Mouse (Mus musculus) hindbrain, embryonic 11.5 days (tissue): Measurements from ENCODE around the gene Tyw3. TPM values are rescaled to one million over a fixed set of nuclear protein-coding genes. Genes with fewer than 3 reads are reported as not detected.

ENCODE experiments used
- ATAC-seq: fragments of 200-750 bp; cut with Nextera tagmentation; 2 replicates; pipeline ENCODE4 v1.8.0; 2017; ENCODE audit warnings: mild to moderate bottlenecking, moderate TSS enrichment, moderate library complexity; ENCODE audit not compliant: low FRiP score
- DNase-seq: peaks from one replicate; pipeline ENCODE4 v3.0.0-alpha.2; 2015; ENCODE audit warnings: low spot score
- H3K27ac ChIP-seq: fragments of 300-500 bp; sonication (generic); 2 replicates; pipeline ENCODE4 v1.5.1; 2014; ENCODE audit warnings: mild to moderate bottlenecking, low read depth, low read length
- H3K27me3 ChIP-seq: fragments of 300-500 bp; sonication (generic); 2 replicates; pipeline ENCODE4 v1.6.1; 2014; ENCODE audit warnings: mild to moderate bottlenecking, low read length, moderate library complexity, mixed read lengths; ENCODE audit not compliant: control insufficient read depth, insufficient read depth
- H3K36me3 ChIP-seq: fragments of 300-500 bp; sonication (generic); 2 replicates; pipeline ENCODE4 v1.6.1; 2014; ENCODE audit warnings: mild to moderate bottlenecking, low read length, moderate library complexity, mixed read lengths; ENCODE audit not compliant: control insufficient read depth, insufficient read depth
- H3K4me1 ChIP-seq: fragments of 300-500 bp; sonication (generic); replicated peaks from 2 replicates; pipeline ENCODE4 v1.6.1; 2014; ENCODE audit warnings: low read length, mixed read lengths; ENCODE audit not compliant: control insufficient read depth, insufficient read depth
- H3K4me2 ChIP-seq: fragments of 300-500 bp; sonication (generic); replicated peaks from 2 replicates; pipeline ENCODE4 v1.6.1; 2014; ENCODE audit warnings: mild to moderate bottlenecking, low read depth, low read length
- H3K4me3 ChIP-seq: fragments of 300-500 bp; sonication (generic); 2 replicates; pipeline ENCODE4 v1.5.1; 2014; ENCODE audit warnings: low read depth, low read length
- H3K9ac ChIP-seq: fragments of 300-500 bp; sonication (generic); 2 replicates; pipeline ENCODE4 v1.6.1; 2014; ENCODE audit warnings: low read depth, low read length
- H3K9me3 ChIP-seq: fragments of 300-500 bp; sonication (generic); 2 replicates; pipeline ENCODE4 v1.6.1; 2016; ENCODE audit warnings: low read length; ENCODE audit not compliant: control insufficient read depth
- WGBS: fragments of 180-500 bp; shearing (Covaris S2); extraction: QIAGEN DNeasy Blood & Tissue Kit; methylation state at CpG from one replicate; pipeline ENCODE4 v1.1.7; 2014; 5-methylcytosine and 5-hydroxymethylcytosine counted together
- polyA plus RNA-seq: library from polyadenylated mRNA; unstranded; fragments of >200 nt; fragmentation: Nextera tagmentation; extraction: Ambion mirVana; gene quantifications from 2 replicates; pipeline ENCODE4 v1.2.1, GENCODE M21; 2014

Gene Tyw3
- polyA plus RNA-seq, 1 experiment from 2014 or later = 21.6 TPM

DNA sequence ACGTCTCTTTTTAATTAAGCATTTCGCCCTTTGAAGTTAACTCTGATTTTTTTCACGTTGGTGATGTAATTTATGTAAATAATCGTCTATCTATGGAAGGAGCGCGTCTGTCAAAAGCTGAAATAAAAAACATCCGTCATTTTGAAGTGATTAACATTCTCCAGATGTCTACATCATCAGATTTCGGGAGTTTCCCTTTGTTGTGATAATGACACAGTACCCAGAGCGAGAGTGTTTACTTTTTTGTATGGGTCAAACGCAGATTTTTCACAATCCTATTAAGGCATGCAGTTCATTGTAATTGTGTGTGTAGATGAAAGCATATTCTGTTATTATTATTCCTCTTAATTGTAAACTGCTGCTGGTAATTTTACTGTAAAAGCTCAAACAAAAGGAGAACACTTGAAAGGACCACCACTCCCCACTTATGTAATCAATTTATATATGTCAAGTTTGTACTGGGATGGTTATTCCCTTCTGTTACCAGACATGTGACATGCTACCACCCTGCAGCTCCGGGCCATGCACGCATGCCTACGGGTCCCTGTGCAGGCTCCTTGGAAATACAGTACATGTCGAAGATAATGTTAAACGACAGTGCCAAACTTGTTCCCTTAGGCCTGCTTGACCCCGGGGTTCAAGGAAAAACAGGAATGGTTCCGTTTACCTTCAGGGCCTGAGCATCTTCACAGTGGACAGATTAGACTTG lies 46.4 kb downstream of the Tyw3 start:
- Histone ChIP-seq H3K27me3 (peaks cover 2% of the 10 kb centered on the region), H3K9ac (no peak overlapping the region), H3K27ac (no peak overlapping the region), H3K4me3 (no peak overlapping the region), H3K4me1 (peaks cover 3% of the 10 kb centered on the region), H3K9me3 (no peaks in the 10 kb centered on the region), H3K36me3 (no peaks in the 10 kb centered on the region), H3K4me2 (no peak overlapping the region; the same call in 1 of the 2 replicates)
- WGBS = 39% methylated on average over 17 of the region's 17 CpGs
- DNase-seq = peak; percentile 31
- peak; percentile 74 for ATAC-seq

DNA sequence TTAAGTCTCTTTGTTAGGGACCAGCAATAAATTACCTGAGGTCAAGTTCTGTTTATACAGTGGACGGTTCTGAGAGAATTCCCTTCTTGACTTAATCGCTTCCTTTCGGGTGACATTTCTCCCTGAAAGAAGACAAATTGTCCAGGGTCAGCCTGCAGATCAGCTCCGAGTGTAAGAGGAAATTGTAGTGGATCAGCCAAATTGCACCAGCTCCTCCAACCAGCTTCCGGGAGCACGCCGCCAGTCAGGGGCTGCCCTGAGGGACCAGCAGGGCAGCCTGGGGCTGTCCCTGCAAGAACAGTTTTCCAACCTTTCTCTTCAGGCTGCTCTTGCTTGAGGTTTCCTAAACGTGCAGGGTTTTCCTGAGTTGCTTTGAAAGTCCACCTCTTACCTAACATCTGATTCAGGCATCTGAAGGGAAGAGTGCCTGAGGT lies 48.0 kb downstream of the Tyw3 start:
- 15% methylated on average over 8 of the region's 8 CpGs for WGBS
- Histone ChIP-seq H3K27me3 (peaks cover 2% of the 10 kb centered on the region), H3K9ac (no peak overlapping the region), H3K9me3 (no peaks in the 10 kb centered on the region), H3K4me1 (peaks cover 3% of the 10 kb centered on the region), H3K4me2 (no peak overlapping the region), H3K4me3 (no peak overlapping the region), H3K27ac (no peak overlapping the region), H3K36me3 (no peaks in the 10 kb centered on the region)
- ATAC-seq = no peak
- DNase-seq = no peak

DNA sequence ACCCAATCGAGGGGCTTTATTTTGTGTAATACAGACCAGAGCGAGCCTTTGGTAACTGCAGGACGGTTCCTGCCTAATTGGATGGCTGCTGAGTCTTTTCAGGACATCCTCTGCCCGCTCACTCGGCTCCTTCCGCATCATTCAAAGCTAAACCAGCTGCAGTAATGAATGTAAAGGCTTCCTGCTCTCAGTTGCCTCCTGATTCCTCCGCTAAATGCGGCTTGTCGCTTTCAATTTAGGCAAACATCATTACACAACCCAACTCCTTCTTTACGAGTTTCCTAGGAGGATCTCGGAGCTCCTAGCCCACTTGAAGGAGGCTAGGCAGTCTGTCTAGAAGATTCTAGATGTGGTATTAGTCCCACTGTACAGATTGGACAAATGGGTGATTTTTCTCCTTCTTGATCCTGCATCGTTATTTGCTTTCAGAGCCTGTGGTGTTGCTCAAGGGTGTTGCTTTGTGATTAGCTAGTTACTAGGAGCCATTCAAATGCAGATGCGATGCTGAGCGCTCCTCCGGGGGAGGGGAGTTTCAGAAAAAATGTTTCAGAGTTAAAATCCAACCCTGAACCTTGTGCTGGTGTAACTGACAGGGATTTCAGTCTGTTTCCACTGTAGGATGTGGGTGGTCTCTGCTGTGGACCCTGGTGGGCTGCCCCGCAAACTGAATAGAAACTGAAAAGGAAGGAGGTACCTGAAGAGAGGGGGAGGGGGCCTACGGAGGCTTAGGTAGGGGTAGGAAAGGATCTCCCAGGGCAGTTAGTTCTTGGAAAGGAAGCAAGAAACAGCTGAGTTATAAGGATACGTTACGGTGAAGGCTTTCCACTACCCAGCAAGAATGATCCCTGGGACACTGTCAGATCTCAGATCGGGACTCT lies 49.1 kb downstream of the Tyw3 start:
- WGBS = 6% methylated on average over 20 of the region's 20 CpGs
- ATAC-seq (peak; percentile 52; the same call in 1 of the 2 replicates), DNase-seq (peak; percentile 32)
- H3K4me1 ChIP-seq = peaks cover 3% of the 10 kb centered on the region
- H3K4me3 ChIP-seq = no peak overlapping the region
- peak overlapping the region; percentile 25 for H3K4me2 ChIP-seq
- H3K9ac ChIP-seq = no peak overlapping the region
- H3K36me3 ChIP-seq = no peaks in the 10 kb centered on the region
- H3K27ac ChIP-seq = no peak overlapping the region
- H3K27me3 ChIP-seq = peaks cover 2% of the 10 kb centered on the region
- H3K9me3 ChIP-seq = no peaks in the 10 kb centered on the region

DNA sequence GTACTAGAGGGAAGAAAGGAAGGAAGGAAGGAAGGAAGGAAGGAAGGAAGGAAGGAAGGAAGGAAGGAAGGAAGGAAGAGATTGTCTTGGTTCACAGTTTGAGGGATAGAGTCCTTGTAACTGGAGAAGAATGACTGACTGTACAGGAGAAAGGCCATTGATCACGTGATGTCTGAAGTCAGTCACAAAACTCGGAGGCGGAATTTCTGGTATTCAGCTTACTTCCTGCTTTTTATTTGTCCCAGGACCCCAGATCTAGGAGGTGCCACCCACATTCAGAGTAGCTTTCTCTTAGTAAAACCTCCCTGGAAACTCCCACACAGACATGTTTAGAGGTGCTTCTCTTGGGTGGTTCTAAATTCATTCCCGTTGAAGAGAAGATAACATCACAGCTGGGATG lies 50.7 kb downstream of the Tyw3 start:
- Histone ChIP-seq H3K36me3 (no peaks in the 10 kb centered on the region), H3K4me1 (peaks cover 3% of the 10 kb centered on the region), H3K4me3 (no peak overlapping the region), H3K9me3 (no peaks in the 10 kb centered on the region), H3K27me3 (peaks cover 2% of the 10 kb centered on the region), H3K9ac (no peak overlapping the region), H3K27ac (no peak overlapping the region), H3K4me2 (no peak overlapping the region)
- no peak for DNase-seq
- ATAC-seq = no peak
- 73% methylated on average over 4 of the region's 4 CpGs for WGBS

DNA sequence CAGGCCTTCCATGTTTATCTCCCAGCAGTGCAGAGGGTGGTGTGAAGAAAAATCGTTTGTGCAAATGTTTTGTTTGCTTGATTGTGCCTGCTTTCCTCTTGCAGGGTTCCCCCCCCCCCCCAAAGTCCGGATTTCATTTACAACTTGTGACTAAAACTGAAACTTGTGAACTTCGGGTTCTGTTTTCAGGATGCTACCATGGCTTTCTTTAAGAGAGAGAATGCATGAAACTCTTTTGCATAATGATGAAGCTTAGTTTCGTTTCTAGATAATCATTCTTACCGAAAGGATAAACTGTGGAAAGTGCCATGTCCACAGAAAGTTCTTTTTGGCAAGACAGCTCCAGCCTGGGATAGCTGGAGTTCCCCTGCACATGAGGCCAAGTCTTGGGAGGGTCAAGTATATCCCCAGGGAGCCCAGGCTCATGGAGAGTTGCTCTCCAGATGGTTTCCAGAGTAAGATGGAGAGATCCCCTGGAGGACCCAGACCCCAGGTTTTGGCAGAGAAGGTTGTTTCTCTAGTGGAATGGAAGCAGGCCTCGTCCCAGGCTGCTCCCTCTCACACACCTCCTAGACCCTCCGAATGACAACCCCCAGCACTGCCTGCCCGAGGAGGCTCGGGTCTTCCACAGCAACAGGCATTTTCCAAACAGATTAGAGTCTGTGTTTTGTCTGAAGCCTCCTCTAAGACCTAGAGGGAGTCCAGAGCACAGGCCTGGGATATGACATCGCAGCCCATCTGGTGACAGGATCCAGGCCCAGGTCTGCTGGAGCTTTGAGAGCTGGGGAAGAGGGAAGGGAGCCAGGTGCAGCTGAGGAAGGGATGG lies 56.6 kb downstream of the Tyw3 start:
- Histone ChIP-seq H3K27ac (no peak overlapping the region), H3K4me3 (no peak overlapping the region), H3K36me3 (no peaks in the 10 kb centered on the region), H3K4me2 (no peak overlapping the region), H3K4me1 (no peaks in the 10 kb centered on the region), H3K27me3 (no peaks in the 10 kb centered on the region), H3K9me3 (no peaks in the 10 kb centered on the region), H3K9ac (no peak overlapping the region)
- no peak for ATAC-seq
- no peak for DNase-seq
- WGBS = 72% methylated on average over 10 of the region's 10 CpGs

DNA sequence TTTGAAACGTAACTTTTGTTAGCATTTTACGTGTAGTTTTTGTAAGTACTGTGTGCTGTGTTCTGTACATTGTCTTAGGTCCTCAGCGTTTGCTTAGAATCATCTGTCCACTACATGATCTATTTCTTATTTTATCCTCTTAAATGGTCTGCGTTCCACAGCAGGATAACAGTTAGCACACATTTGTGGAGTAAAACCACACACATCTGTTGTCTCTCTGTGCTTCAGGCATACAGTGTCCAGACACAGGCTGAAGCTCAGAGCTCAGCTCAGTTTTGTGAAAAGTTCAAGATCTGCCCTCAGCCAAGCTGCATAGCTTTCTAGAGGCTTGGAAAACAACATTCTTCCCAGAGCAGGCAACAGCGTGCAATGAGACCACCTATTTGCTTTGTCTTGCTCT lies 60.8 kb downstream of the Tyw3 start:
- DNase-seq (no peak), ATAC-seq (no peak)
- H3K36me3 ChIP-seq = no peaks in the 10 kb centered on the region
- H3K4me2 ChIP-seq = no peak overlapping the region
- H3K4me3 ChIP-seq = no peak overlapping the region
- no peak overlapping the region for H3K9ac ChIP-seq
- no peaks in the 10 kb centered on the region for H3K27me3 ChIP-seq
- H3K27ac ChIP-seq = no peak overlapping the region
- 87% methylated on average over 5 of the region's 5 CpGs for WGBS
- H3K9me3 ChIP-seq = no peaks in the 10 kb centered on the region
- H3K4me1 ChIP-seq = no peaks in the 10 kb centered on the region

DNA sequence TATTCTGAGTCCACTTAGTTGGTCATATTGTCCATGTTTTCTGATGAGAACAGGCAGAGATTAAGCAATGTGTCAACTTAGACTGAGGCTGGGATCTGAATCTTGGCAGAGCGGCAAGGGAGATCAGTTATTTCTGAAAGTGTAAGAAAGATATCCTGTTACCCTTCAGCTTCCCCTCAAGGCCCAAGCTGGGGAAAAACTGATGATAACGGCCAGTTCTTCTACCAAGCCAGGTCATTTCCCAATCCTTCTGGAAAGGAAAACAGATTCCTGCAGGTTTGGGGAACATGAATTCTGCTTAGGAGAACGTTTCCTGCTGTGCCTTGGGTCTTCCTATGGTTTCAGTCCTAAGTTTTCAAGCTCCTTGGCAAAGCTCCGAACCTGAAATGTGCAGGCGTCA lies 63.7 kb downstream of the Tyw3 start:
- H3K27ac ChIP-seq = no peak overlapping the region
- H3K9me3 ChIP-seq = no peaks in the 10 kb centered on the region
- WGBS = 84% methylated on average over 5 of the region's 5 CpGs
- no peak overlapping the region for H3K4me3 ChIP-seq
- H3K4me1 ChIP-seq = no peaks in the 10 kb centered on the region
- ATAC-seq (no peak), DNase-seq (no peak)
- H3K36me3 ChIP-seq = no peaks in the 10 kb centered on the region
- no peak overlapping the region for H3K9ac ChIP-seq
- no peaks in the 10 kb centered on the region for H3K27me3 ChIP-seq
- H3K4me2 ChIP-seq = no peak overlapping the region

DNA sequence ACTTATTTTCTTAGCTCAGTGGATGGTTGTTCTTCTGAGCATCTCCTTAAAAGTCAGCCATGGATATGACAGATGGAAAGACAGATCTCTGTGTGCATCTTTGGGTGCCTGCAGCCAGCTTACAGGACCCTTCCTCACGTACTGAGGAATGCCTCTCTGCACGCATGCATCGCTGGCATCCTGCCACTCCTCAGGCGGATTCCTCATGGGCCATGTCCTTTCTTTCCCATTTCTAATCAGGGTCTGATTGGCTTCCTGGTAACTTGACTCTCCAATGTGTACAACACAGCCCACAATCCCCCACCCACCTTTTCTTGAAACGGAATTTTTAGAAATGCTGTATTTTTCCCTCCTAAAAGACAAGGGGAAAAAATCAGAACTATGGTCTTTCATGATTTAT lies 67.9 kb downstream of the Tyw3 start:
- no peak for ATAC-seq
- H3K27ac ChIP-seq = no peak overlapping the region

More for the DNA sequence above, 67.9 kb downstream of the Tyw3 start:
- no peaks in the 10 kb centered on the region for H3K36me3 ChIP-seq
- H3K4me3 ChIP-seq = no peak overlapping the region
- DNase-seq = no peak
- H3K4me1 ChIP-seq = no peaks in the 10 kb centered on the region
- 79% methylated on average over 5 of the region's 5 CpGs for WGBS
- H3K9ac ChIP-seq = no peak overlapping the region
- H3K9me3 ChIP-seq = no peaks in the 10 kb centered on the region
- no peak overlapping the region for H3K4me2 ChIP-seq
- H3K27me3 ChIP-seq = no peaks in the 10 kb centered on the region
